Mouse (Mus musculus): Measurements from ENCODE around the gene Tmem184a.

- TF ChIP-seq CTCF (IDR thresholded peaks at IDR 0.05; ENCODE audit: insufficient read depth, low read length) = peak; percentile 94
- TF ChIP-seq POLR2A (IDR thresholded peaks at IDR 0.05; ENCODE audit: borderline replicate concordance, extremely low read depth, low read depth, low read length) = no peak
These were observed 2.4 kb downstream of the Tmem184a start for GRCm38 (mm10) chr5:139817292-139817691.
